Mouse (Mus musculus) lung, adult 2 months (tissue): ENCODE measurements at regions not wholly inside any gene's neighbourhood (a gene's known extent, or its start where the extent isn't known, plus 50 kb on each side); places are given as distances from the start of the nearest gene placed in this dataset.

Experiments
- CTCF ChIP-seq: fragments of 200-500 bp; IDR thresholded peaks from 2 replicates; pipeline ENCODE4 v1.5.1; 2011; ENCODE audit warnings: mild to moderate bottlenecking, low read length, control low read depth; ENCODE audit not compliant: insufficient read depth
- POLR2A ChIP-seq: fragments of 200-500 bp; IDR thresholded peaks from 2 replicates; pipeline ENCODE4 v1.6.1; 2011; ENCODE audit warnings: low read depth, mild to moderate bottlenecking, control low read depth, low read length, borderline replicate concordance; ENCODE audit errors: extremely low read depth

DNA sequence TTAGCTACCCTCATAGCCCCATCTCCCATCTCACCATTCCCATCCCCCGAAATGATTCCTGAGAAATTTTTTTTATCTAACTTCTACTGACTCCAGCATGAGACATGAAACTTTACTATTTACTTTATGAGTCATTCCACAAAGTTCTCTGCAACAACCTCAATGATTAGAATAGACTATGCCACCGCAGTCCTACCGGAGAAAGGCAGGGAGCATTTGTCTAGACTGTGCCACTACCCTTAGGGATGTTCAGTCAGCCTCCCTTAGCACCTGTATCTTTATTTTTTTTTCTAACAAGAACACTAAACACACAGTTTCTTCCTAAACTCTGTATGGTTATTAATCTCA is 433.2 kb downstream of the Gsdmc2 start:
- TF ChIP-seq CTCF (no peak), POLR2A (no peak)
